Mouse (Mus musculus) lung, adult 2 months (tissue): ENCODE results near the gene Nbl1. TPM values are rescaled to one million over a fixed set of nuclear protein-coding genes. Genes with fewer than 3 reads are reported as not detected.

Source experiments
- DNase-seq: peaks from one replicate; pipeline ENCODE4 v3.0.0; 2022
- H3K4me1 ChIP-seq: fragments of 200-500 bp; 2 replicates; pipeline ENCODE4 v1.6.1; 2011; ENCODE audit warnings: low read length; ENCODE audit not compliant: control insufficient read depth, insufficient read depth
- H3K4me3 ChIP-seq: fragments of 200-500 bp; replicated peaks from 2 replicates; pipeline ENCODE3; 2011; ENCODE audit warnings: low read depth, mild to moderate bottlenecking, control low read depth, low read length; ENCODE audit errors: extremely low read depth
- CTCF ChIP-seq: fragments of 200-500 bp; IDR thresholded peaks from 2 replicates; pipeline ENCODE4 v1.5.1; 2011; ENCODE audit warnings: mild to moderate bottlenecking, low read length, control low read depth; ENCODE audit not compliant: insufficient read depth
- POLR2A ChIP-seq: fragments of 200-500 bp; IDR thresholded peaks from 2 replicates; pipeline ENCODE4 v1.6.1; 2011; ENCODE audit warnings: low read depth, mild to moderate bottlenecking, control low read depth, low read length, borderline replicate concordance; ENCODE audit errors: extremely low read depth
- WGBS: fragments of 180-500 bp; shearing (Covaris S2); methylation state at CpG from one replicate; pipeline ENCODE4 v1.1.7; 2018; 5-methylcytosine and 5-hydroxymethylcytosine counted together
- polyA plus RNA-seq: library from polyadenylated mRNA; depleted of rRNA; stranded (reverse); fragments of >200 nt; gene quantifications from 2 replicates; pipeline ENCODE4 v1.2.3, GENCODE M21; 2012

Gene Nbl1
- polyA plus RNA-seq, 1 experiment: 330 TPM

GRCm38 (mm10) chr4:139078313-139078712 lies 14.5 kb downstream of the Nbl1 start:
- no peak for DNase-seq

DNA sequence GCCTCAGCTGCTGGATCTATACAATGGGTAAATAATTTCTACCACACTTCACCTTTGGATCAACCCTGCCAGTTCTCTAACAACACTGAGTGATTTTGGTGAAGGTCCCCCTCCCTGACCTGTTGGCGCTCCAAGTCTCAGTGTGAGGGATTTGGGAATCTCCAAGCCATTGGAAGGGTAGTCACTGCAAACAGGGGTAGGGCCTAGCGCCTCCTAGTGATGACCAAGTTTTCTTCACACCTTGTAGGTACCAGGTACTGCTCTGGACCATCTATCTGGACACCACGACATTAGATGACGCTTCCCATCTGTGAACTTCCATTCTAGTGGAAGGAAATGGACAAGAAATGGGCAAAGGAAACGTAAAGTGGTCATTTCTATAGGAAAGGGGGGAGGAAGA lies 16.9 kb downstream of the Nbl1 start:
- peak; percentile 31; the same call in 1 of the 2 replicates for TF ChIP-seq CTCF
- TF ChIP-seq POLR2A: no peak
- no peaks in the 10 kb centered on the region for H3K4me1 ChIP-seq
- no peak for DNase-seq
- 18% methylated on average over 5 of the region's 5 CpGs for WGBS
- H3K4me3 ChIP-seq: no peak overlapping the region

More at GRCm38 (mm10) chr4:139078313-139078712, 14.5 kb downstream of the Nbl1 start:
- WGBS: 33% methylated on average over 2 of the region's 2 CpGs
- TF ChIP-seq POLR2A: no peak
- TF ChIP-seq CTCF: no peak
- Histone ChIP-seq H3K4me3 (no peak overlapping the region), H3K4me1 (no peaks in the 10 kb centered on the region)

- H3K4me1 ChIP-seq: no peaks in the 10 kb centered on the region
- WGBS: 1% methylated on average over 73 of the region's 77 CpGs
- DNase-seq: no peak
- H3K4me3 ChIP-seq: no peak within 1 kb of the TSS
- no peak for TF ChIP-seq POLR2A
- no peak for TF ChIP-seq CTCF
Observed at GRCm38 (mm10) chr4:139075041-139075711, 17.6 kb downstream of the Nbl1 start, which contains the start of gene Htr6. Gene Htr6, minus strand, starts transcription at chr4:139075570.

DNA sequence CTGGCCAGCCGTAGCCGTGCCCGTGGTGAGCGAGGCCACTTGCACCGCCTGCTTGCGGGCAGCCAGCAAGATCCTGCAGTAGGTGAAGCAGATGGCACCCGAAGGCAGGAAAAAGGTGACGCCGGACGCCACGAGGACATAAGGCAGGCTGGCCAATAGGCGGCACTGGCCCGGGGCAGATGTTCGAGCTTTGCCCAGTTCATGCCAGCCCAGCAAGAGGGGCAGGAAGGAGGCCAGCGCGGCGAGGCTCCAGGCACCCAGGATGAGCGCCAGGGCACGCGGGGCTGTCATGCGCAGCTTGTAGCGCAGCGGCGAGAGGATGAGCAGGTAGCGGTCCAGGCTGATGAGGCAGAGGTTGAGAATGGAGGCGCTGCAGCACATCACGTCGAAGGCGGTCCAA lies 18.7 kb downstream of the Nbl1 start:
- no peaks in the 10 kb centered on the region for H3K4me1 ChIP-seq
- TF ChIP-seq CTCF (no peak), POLR2A (no peak)
- H3K4me3 ChIP-seq: no peak overlapping the region
- DNase-seq: no peak
- WGBS: 21% methylated on average over 29 of the region's 29 CpGs

- H3K4me3 ChIP-seq: no peak overlapping the region
- TF ChIP-seq CTCF: no peak
- DNase-seq: no peak
- H3K4me1 ChIP-seq: no peaks in the 10 kb centered on the region
- 26% methylated on average over 4 of the region's 4 CpGs for WGBS
Observed at GRCm38 (mm10) chr4:139068287-139068686, 24.5 kb downstream of the Nbl1 start.

- Histone ChIP-seq H3K4me3 (no peak overlapping the region), H3K4me1 (no peaks in the 10 kb centered on the region)
- WGBS: 81% methylated on average over 5 of the region's 5 CpGs
- TF ChIP-seq POLR2A (no peak), CTCF (no peak)
- DNase-seq: no peak
Observed at GRCm38 (mm10) chr4:139064831-139065230, 28.0 kb downstream of the Nbl1 start.

- TF ChIP-seq POLR2A (no peak), CTCF (no peak)
- no peak overlapping the region for H3K4me3 ChIP-seq
- 12% methylated on average over 7 of the region's 7 CpGs for WGBS
Observed at GRCm38 (mm10) chr4:139059569-139059968, 33.2 kb downstream of the Nbl1 start.

DNA sequence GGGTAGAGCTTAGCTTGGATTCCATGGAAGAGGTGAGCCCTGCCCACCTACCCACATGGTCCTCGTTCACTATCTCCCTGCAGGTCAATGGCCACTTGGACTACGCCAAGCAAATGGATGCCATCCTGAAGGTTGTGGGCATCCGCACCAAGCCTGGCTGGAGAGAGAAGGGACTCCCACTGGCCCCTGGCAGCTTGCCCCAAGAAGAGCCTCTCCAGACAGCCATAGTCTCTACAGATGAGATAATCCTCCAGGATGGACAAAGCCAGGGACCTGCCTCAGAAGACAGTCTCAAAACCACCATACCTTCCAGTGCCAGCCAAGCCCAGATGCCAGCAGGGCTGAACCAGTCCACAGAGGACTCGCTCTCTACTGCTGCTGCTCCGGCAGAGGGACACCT lies 34.8 kb downstream of the Nbl1 start:
- WGBS: 85% methylated on average over 5 of the region's 5 CpGs
- no peaks in the 10 kb centered on the region for H3K4me1 ChIP-seq
- H3K4me3 ChIP-seq: no peak overlapping the region
- TF ChIP-seq CTCF: no peak
- TF ChIP-seq POLR2A: no peak
- DNase-seq: no peak

More at GRCm38 (mm10) chr4:139059569-139059968, 33.2 kb downstream of the Nbl1 start:
- H3K4me1 ChIP-seq: no peaks in the 10 kb centered on the region
- no peak for DNase-seq

GRCm38 (mm10) chr4:139057291-139057690 lies 35.5 kb downstream of the Nbl1 start:
- H3K4me1 ChIP-seq: no peaks in the 10 kb centered on the region
- no peak overlapping the region for H3K4me3 ChIP-seq
- 81% methylated on average over 5 of the region's 5 CpGs for WGBS
- TF ChIP-seq CTCF: no peak
- DNase-seq: no peak

DNA sequence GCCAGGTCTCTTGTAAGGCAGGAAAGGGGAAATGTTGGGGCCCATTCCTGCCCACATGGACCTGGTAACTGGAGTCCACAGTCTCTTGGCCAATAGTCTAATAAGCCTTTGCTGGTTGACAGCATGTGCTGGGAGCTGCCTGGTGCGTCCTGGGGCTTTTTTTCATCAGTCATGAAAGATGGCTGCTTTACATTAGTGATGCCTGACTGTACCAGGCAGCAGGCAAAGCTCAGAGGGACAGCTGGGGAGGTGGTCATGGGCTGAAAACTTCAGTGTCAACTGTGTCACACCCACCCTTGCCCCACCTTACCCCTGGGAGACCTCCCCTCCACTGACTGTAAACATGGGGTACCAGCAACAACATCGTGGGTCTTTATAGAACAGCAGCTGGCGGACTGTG lies 37.0 kb downstream of the Nbl1 start:
- no peak overlapping the region for H3K4me3 ChIP-seq
- no peaks in the 10 kb centered on the region for H3K4me1 ChIP-seq
- no peak for DNase-seq
- TF ChIP-seq CTCF: no peak
- TF ChIP-seq POLR2A: no peak
- 85% methylated on average over 3 of the region's 3 CpGs for WGBS

DNA sequence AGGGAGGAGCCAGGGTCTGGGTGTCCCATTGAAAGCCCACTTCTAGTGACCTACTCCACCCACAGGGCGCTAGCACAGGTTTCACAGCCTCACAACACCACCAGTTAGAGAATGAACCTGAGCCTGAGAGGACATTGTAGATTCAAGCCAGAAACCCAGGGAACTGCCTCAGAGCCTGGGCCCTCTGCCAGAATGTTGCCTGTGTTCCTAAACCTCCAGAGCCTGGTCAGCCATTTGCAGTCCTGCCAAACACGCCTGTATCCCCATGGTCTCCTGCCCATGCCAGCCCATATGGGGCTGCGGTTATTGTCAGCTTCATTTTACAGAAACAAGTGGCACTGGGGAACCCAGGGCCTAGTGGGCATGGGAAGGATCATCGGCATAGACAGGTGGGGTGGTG lies 37.5 kb downstream of the Nbl1 start:
- no peak for TF ChIP-seq CTCF
- TF ChIP-seq POLR2A: no peak
- no peak for DNase-seq
- Histone ChIP-seq H3K4me3 (no peak overlapping the region), H3K4me1 (no peaks in the 10 kb centered on the region)
- WGBS: 80% methylated on average over 4 of the region's 4 CpGs
